Mouse (Mus musculus) CH12.LX (cell line): ENCODE measurements at regions not wholly inside any gene's neighbourhood (a gene's known extent, or its start where the extent isn't known, plus 50 kb on each side); places are given as distances from the start of the nearest gene placed in this dataset.

Experiments used
- DNase-seq: peaks from one replicate; pipeline ENCODE4 v3.0.0-alpha.2; 2013; ENCODE audit errors: extremely low read depth
- H3K27ac ChIP-seq: 2 replicates; pipeline ENCODE4 v1.5.1; 2012; ENCODE audit warnings: low read depth, mild to moderate bottlenecking, control low read depth, moderate library complexity; ENCODE audit not compliant: insufficient read depth
- H3K27me3 ChIP-seq: replicated peaks from 2 replicates; pipeline ENCODE3; 2012; ENCODE audit warnings: inconsistent platforms
- H3K36me3 ChIP-seq, 2 experiments: replicated peaks in 1 of 2; 2 replicates each; pipeline versions ENCODE3 to v1.6.1; 2012; ENCODE audit warnings: inconsistent platforms in 1 of 2, low read length in 1 of 2, mild to moderate bottlenecking in 1 of 2, mixed read lengths in 1 of 2, moderate library complexity in 1 of 2; ENCODE audit not compliant: control insufficient read depth in 1 of 2, insufficient read depth in 1 of 2
- H3K4me1 ChIP-seq, 2 experiments: 2 replicates each; pipeline ENCODE4 v1.6.1; 2012; ENCODE audit warnings: inconsistent platforms in 1 of 2, moderate library complexity in 1 of 2; ENCODE audit not compliant: insufficient read depth in 2 of 2, control insufficient read depth in 1 of 2
- H3K4me2 ChIP-seq: 2 replicates; pipeline ENCODE4 v1.6.1; 2012; ENCODE audit warnings: low read depth, mild to moderate bottlenecking, control low read depth; ENCODE audit not compliant: poor library complexity, insufficient read depth, severe bottlenecking
- H3K4me3 ChIP-seq, 3 experiments: fragments of 150-350 bp in 1 of 3; sonication (generic) in 1 of 3; replicated peaks in 1 of 3; 2 replicates each; pipeline versions ENCODE3 to v1.5.1; 2011 to 2012; ENCODE audit warnings: low read depth in 2 of 3, low read length in 2 of 3, mild to moderate bottlenecking in 2 of 3, moderate library complexity in 2 of 3, control low read depth in 1 of 3, improper control_type of control experiment in 1 of 3, inconsistent platforms in 1 of 3, mixed read lengths in 1 of 3; ENCODE audit not compliant: poor library complexity in 1 of 3
- H3K79me2 ChIP-seq: replicated peaks from 2 replicates; pipeline ENCODE4 v1.6.1; 2012; ENCODE audit warnings: mild to moderate bottlenecking, moderate library complexity; ENCODE audit not compliant: control insufficient read depth, poor library complexity, insufficient read depth, severe bottlenecking; ENCODE audit errors: extremely low read depth
- H3K9ac ChIP-seq: 2 replicates; pipeline ENCODE4 v1.6.1; 2012; ENCODE audit warnings: low read depth, mild to moderate bottlenecking, control low read depth, moderate library complexity; ENCODE audit not compliant: insufficient read depth
- H3K9me3 ChIP-seq: replicated peaks from 2 replicates; pipeline ENCODE3; 2012; ENCODE audit warnings: low read length, inconsistent platforms, mixed read lengths
- CHD1 ChIP-seq: IDR thresholded peaks from 2 replicates; pipeline ENCODE4 v1.6.1; 2012; ENCODE audit warnings: low read depth, low read length, improper control_type of control experiment, inconsistent platforms
- CHD2 ChIP-seq: IDR thresholded peaks from 2 replicates; pipeline ENCODE4 v1.6.1; 2011; ENCODE audit warnings: low read length, improper control_type of control experiment
- CTCF ChIP-seq, 2 experiments: IDR thresholded peaks in 1 of 2; conservative IDR thresholded peaks in 1 of 2; 2 replicates each; pipeline ENCODE4 v1.5.1; 2011 to 2012; ENCODE audit warnings: low read depth in 2 of 2, low read length in 2 of 2, improper control_type of control experiment in 1 of 2, inconsistent platforms in 1 of 2, mild to moderate bottlenecking in 1 of 2, moderate library complexity in 1 of 2
- EP300 ChIP-seq: IDR thresholded peaks from 2 replicates; pipeline ENCODE4 v1.6.1; 2011; ENCODE audit warnings: low read length, improper control_type of control experiment
- ETS1 ChIP-seq: conservative IDR thresholded peaks from 2 replicates; pipeline ENCODE4 v1.6.1; 2012; ENCODE audit warnings: low read depth, mild to moderate bottlenecking, inconsistent platforms, low read length, improper control_type of control experiment, moderate library complexity
- GABPA ChIP-seq: IDR thresholded peaks from 2 replicates; pipeline ENCODE4 v1.6.1; 2012; ENCODE audit warnings: low read depth, low read length, improper control_type of control experiment, inconsistent platforms; ENCODE audit not compliant: insufficient replicate concordance
- HCFC1 ChIP-seq: IDR thresholded peaks from 2 replicates; pipeline ENCODE4 v1.6.1; 2012; ENCODE audit warnings: low read depth, mild to moderate bottlenecking, inconsistent platforms, low read length, improper control_type of control experiment
- JUN ChIP-seq: IDR thresholded peaks from 2 replicates; pipeline ENCODE4 v1.6.1; 2011; ENCODE audit warnings: low read depth, mild to moderate bottlenecking, low read length, improper control_type of control experiment, moderate library complexity; ENCODE audit not compliant: insufficient read depth
- JUND ChIP-seq: conservative IDR thresholded peaks from 2 replicates; pipeline ENCODE4 v1.6.1; 2011; ENCODE audit warnings: low read depth, low read length, improper control_type of control experiment
- MAFK ChIP-seq: IDR thresholded peaks from 2 replicates; pipeline ENCODE4 v1.6.1; 2011; ENCODE audit warnings: low read length, improper control_type of control experiment; ENCODE audit not compliant: insufficient replicate concordance
- MAX ChIP-seq: IDR thresholded peaks from 2 replicates; pipeline ENCODE4 v1.6.1; 2011; ENCODE audit warnings: low read length, improper control_type of control experiment
- MEF2A ChIP-seq: IDR thresholded peaks from 2 replicates; pipeline ENCODE4 v1.6.1; 2014; ENCODE audit warnings: low read depth, mild to moderate bottlenecking, inconsistent platforms, low read length, improper control_type of control experiment, borderline replicate concordance
- MXI1 ChIP-seq: IDR thresholded peaks from 2 replicates; pipeline ENCODE4 v1.6.1; 2011; ENCODE audit warnings: mild to moderate bottlenecking, low read depth, low read length, improper control_type of control experiment
- MYC ChIP-seq: IDR thresholded peaks from 2 replicates; pipeline ENCODE4 v1.6.1; 2011; ENCODE audit warnings: low read depth, mild to moderate bottlenecking, improper control_type of control experiment, low read length
- NELFE ChIP-seq: IDR thresholded peaks from 2 replicates; pipeline ENCODE4 v1.6.1; 2011; ENCODE audit warnings: low read depth, low read length, improper control_type of control experiment
- NRF1 ChIP-seq: IDR thresholded peaks from 2 replicates; pipeline ENCODE4 v1.6.1; 2014; ENCODE audit warnings: low read depth, mild to moderate bottlenecking, inconsistent platforms, low read length, improper control_type of control experiment, moderate library complexity
- POLR2A ChIP-seq: IDR thresholded peaks from 2 replicates; pipeline ENCODE4 v1.6.1; 2011; ENCODE audit warnings: low read depth, mild to moderate bottlenecking, improper control_type of control experiment, low read length
- POLR2AphosphoS2 ChIP-seq: IDR thresholded peaks from 2 replicates; pipeline ENCODE4 v1.6.1; 2011; ENCODE audit warnings: low read depth, low read length, improper control_type of control experiment
- RAD21 ChIP-seq: IDR thresholded peaks from 2 replicates; pipeline ENCODE4 v1.6.1; 2011; ENCODE audit warnings: low read depth, mild to moderate bottlenecking, low read length, improper control_type of control experiment, moderate library complexity
- SIN3A ChIP-seq: IDR thresholded peaks from 2 replicates; pipeline ENCODE4 v1.6.1; 2012; ENCODE audit warnings: low read length, improper control_type of control experiment, inconsistent platforms
- TBP ChIP-seq: conservative IDR thresholded peaks from 2 replicates; pipeline ENCODE4 v1.6.1; 2011; ENCODE audit warnings: low read depth, low read length, improper control_type of control experiment
- UBTF ChIP-seq: IDR thresholded peaks from 2 replicates; pipeline ENCODE4 v1.6.1; 2012; ENCODE audit warnings: low read depth, mild to moderate bottlenecking, inconsistent platforms, low read length, improper control_type of control experiment, moderate library complexity
- USF2 ChIP-seq: conservative IDR thresholded peaks from 2 replicates; pipeline ENCODE4 v1.6.1; 2011; ENCODE audit warnings: low read depth, low read length, improper control_type of control experiment
- ZC3H11A ChIP-seq: IDR thresholded peaks from 2 replicates; pipeline ENCODE4 v1.6.1; 2012; ENCODE audit warnings: low read depth, mild to moderate bottlenecking, inconsistent platforms, low read length, improper control_type of control experiment
- dilution Hi-C: fragments of 300-500 bp; cut with MboI; formaldehyde crosslinking; loops from 2 replicates; pipeline ENCODE4 v1.14.3; 2020; ENCODE audit warnings: low sequenced_read_pairs; ENCODE audit not compliant: extremely low pct_unique_long_range_greater_than_20kb, extremely low pct_ligation_motif_present
- in situ Hi-C: fragments of 300-500 bp; cut with MboI; formaldehyde crosslinking; loops from 3 replicates; pipeline ENCODE4 v1.14.3; 2019; ENCODE audit warnings: low sequenced_read_pairs, low pct_ligation_motif_present, low pct_unique_long_range_greater_than_20kb, mixed read lengths

GRCm38 (mm10) chr12:106851666-106852065 is 636.8 kb upstream of the 3110018I06Rik start:
- no peak for DNase-seq
- Histone ChIP-seq H3K36me3 (no peaks in the 10 kb centered on the region), H3K27ac (no peak overlapping the region), H3K79me2 (no peaks in the 10 kb centered on the region), H3K27me3 (no peaks in the 10 kb centered on the region), H3K9ac (no peak overlapping the region), H3K4me2 (no peak overlapping the region), H3K9me3 (peaks cover 78% of the 10 kb centered on the region), H3K4me1 (no peaks in the 10 kb centered on the region), H3K4me3 (no peak overlapping the region)
- in situ Hi-C loops, result no loop called here
- dilution Hi-C loops, result no loop called here
- no peak for TF ChIP-seq EP300
- no peak for TF ChIP-seq MXI1
- no peak for TF ChIP-seq CHD2
- TF ChIP-seq POLR2AphosphoS2, result no peak
- no peak for TF ChIP-seq GABPA
- no peak for TF ChIP-seq JUN

DNA sequence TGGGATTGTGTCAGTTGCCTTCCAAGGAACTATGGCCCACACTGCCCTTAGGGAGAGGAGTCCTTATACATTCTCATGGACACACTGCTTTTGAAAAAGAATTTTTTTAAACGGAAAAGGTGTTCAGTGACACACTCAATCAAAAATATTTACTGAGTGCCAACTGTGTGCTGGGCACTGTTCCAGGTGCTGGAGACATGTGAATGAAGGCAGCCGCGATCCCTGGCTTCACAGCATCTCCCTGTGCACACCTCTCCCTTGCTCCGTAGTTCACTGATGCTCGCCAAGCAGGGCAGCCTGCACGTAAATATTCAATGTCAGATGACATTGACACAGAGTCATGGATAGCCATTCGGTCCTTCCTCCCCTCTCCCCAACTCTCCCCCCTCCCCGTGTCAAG is 635.7 kb upstream of the 3110018I06Rik start:
- Histone ChIP-seq H3K27me3 (no peaks in the 10 kb centered on the region), H3K9me3 (peaks cover 80% of the 10 kb centered on the region), H3K27ac (no peak overlapping the region), H3K79me2 (no peaks in the 10 kb centered on the region), H3K4me3 (no peak overlapping the region), H3K4me1 (no peaks in the 10 kb centered on the region), H3K9ac (no peak overlapping the region), H3K4me2 (no peak overlapping the region), H3K36me3 (no peaks in the 10 kb centered on the region)
- dilution Hi-C loops (no loop called here), in situ Hi-C loops (no loop called here)
- no peak for DNase-seq
- TF ChIP-seq ZC3H11A (no peak), TBP (no peak), MYC (no peak), JUND (no peak), ETS1 (no peak), NRF1 (no peak), SIN3A (no peak), RAD21 (no peak), POLR2A (no peak), MAX (no peak), NELFE (no peak), MAFK (no peak), USF2 (no peak), MEF2A (no peak), CHD1 (no peak), MXI1 (no peak), UBTF (no peak), HCFC1 (no peak), CTCF (conservative IDR thresholded peaks at IDR 0.05 in 1 of 2, IDR thresholded peaks at IDR 0.05 in 1 of 2; ENCODE audit: low read depth in 2 of 2, low read length in 2 of 2) (no peak), CHD2 (no peak)
